Mouse (Mus musculus): ENCODE data around the gene Mrm2. TPM values are rescaled to one million over a fixed set of nuclear protein-coding genes. Genes with fewer than 3 reads are reported as not detected.

The Mrm2 gene
- polyA plus RNA-seq, 1 experiment from 2014 or later = 22.3 TPM

- WGBS = 69% methylated on average over 4 of the region's 4 CpGs
- Histone ChIP-seq H3K36me3 (ENCODE audit: control insufficient read depth, insufficient read depth, low read length) (no peaks in the 10 kb centered on the region), H3K9me3 (ENCODE audit: control insufficient read depth, low read length) (no peaks in the 10 kb centered on the region), H3K27ac (ENCODE audit: low read depth, low read length) (no peak overlapping the region), H3K4me1 (ENCODE audit: control insufficient read depth, insufficient read depth, low read length) (peaks cover 7% of the 10 kb centered on the region; the same call in 1 of the 2 replicates), H3K27me3 (ENCODE audit: control insufficient read depth, insufficient read depth, low read length) (no peaks in the 10 kb centered on the region), H3K4me2 (ENCODE audit: low read depth, low read length) (no peak overlapping the region), H3K9ac (replicated peaks; ENCODE audit: low read depth, low read length) (no peak overlapping the region), H3K4me3 (ENCODE audit: low read depth, low read length) (no peak overlapping the region)
- no peak for ATAC-seq (ENCODE audit: low read depth)
Measured at GRCm38 (mm10) chr5:140332519-140332918, 821 bp upstream of the Mrm2 start.

- Histone ChIP-seq H3K27ac (ENCODE audit: low read depth, low read length) (no peak overlapping the region), H3K4me2 (ENCODE audit: low read depth, low read length) (no peak overlapping the region), H3K36me3 (ENCODE audit: control insufficient read depth, insufficient read depth, low read length) (no peaks in the 10 kb centered on the region), H3K9me3 (ENCODE audit: control insufficient read depth, low read length) (no peaks in the 10 kb centered on the region), H3K4me1 (ENCODE audit: control insufficient read depth, insufficient read depth, low read length) (peaks cover 7% of the 10 kb centered on the region), H3K27me3 (ENCODE audit: control insufficient read depth, insufficient read depth, low read length) (no peaks in the 10 kb centered on the region), H3K9ac (replicated peaks; ENCODE audit: low read depth, low read length) (no peak overlapping the region), H3K4me3 (ENCODE audit: low read depth, low read length) (no peak overlapping the region)
- ATAC-seq (ENCODE audit: low read depth) = no peak
- WGBS = 95% methylated on average over 5 of the region's 5 CpGs
Measured at GRCm38 (mm10) chr5:140324058-140324457, 7.6 kb downstream of the Mrm2 start.

- H3K9me3 ChIP-seq (ENCODE audit: control insufficient read depth, low read length) = no peaks in the 10 kb centered on the region
- peak overlapping the region; percentile 93 for H3K4me3 ChIP-seq (ENCODE audit: low read depth, low read length)
- peak overlapping the region; percentile 97 for H3K9ac ChIP-seq (replicated peaks; ENCODE audit: low read depth, low read length)
- peak overlapping the region; percentile 70 for H3K27ac ChIP-seq (ENCODE audit: low read depth, low read length)
- H3K27me3 ChIP-seq (ENCODE audit: control insufficient read depth, insufficient read depth, low read length) = no peaks in the 10 kb centered on the region
- H3K36me3 ChIP-seq (ENCODE audit: control insufficient read depth, insufficient read depth, low read length) = no peaks in the 10 kb centered on the region
- H3K4me2 ChIP-seq (ENCODE audit: low read depth, low read length) = peak overlapping the region; percentile 68
- 1% methylated on average over 17 of the region's 17 CpGs for WGBS
- no peak; the same call in 1 of the 2 replicates for ATAC-seq (ENCODE audit: low read depth)
- peaks cover 7% of the 10 kb centered on the region for H3K4me1 ChIP-seq (ENCODE audit: control insufficient read depth, insufficient read depth, low read length)
Measured at GRCm38 (mm10) chr5:140321756-140322575, 9.7 kb downstream of the Mrm2 start.

- peak; percentile 93 for ATAC-seq (ENCODE audit: low read depth)
- peak within 1 kb of the TSS; percentile 68 for H3K4me2 ChIP-seq (ENCODE audit: low read depth, low read length)
- peak within 1 kb of the TSS; percentile 97 for H3K9ac ChIP-seq (replicated peaks; ENCODE audit: low read depth, low read length)
- H3K4me1 ChIP-seq (ENCODE audit: control insufficient read depth, insufficient read depth, low read length) = peaks cover 7% of the 10 kb centered on the region
- peak within 1 kb of the TSS; percentile 93 for H3K4me3 ChIP-seq (ENCODE audit: low read depth, low read length)
- H3K27me3 ChIP-seq (ENCODE audit: control insufficient read depth, insufficient read depth, low read length) = no peaks in the 10 kb centered on the region
- H3K9me3 ChIP-seq (ENCODE audit: control insufficient read depth, low read length) = no peaks in the 10 kb centered on the region
- H3K36me3 ChIP-seq (ENCODE audit: control insufficient read depth, insufficient read depth, low read length) = no peaks in the 10 kb centered on the region
- WGBS = under 1% methylated on average over 59 of the region's 60 CpGs
- peak within 1 kb of the TSS; percentile 70 for H3K27ac ChIP-seq (ENCODE audit: low read depth, low read length)
Measured at GRCm38 (mm10) chr5:140321042-140321755, 10.5 kb downstream of the Mrm2 start, which contains the start of the genes Mad1l1 and Nudt1. TSS of gene Mad1l1 (minus strand) at chr5:140321552. TSS of gene Nudt1 (plus strand) at chr5:140321656.

- Histone ChIP-seq H3K4me1 (ENCODE audit: control insufficient read depth, insufficient read depth, low read length) (peaks cover 7% of the 10 kb centered on the region), H3K4me2 (ENCODE audit: low read depth, low read length) (no peak overlapping the region), H3K27ac (ENCODE audit: low read depth, low read length) (no peak overlapping the region), H3K36me3 (ENCODE audit: control insufficient read depth, insufficient read depth, low read length) (peaks cover 18% of the 10 kb centered on the region; the same call in 1 of the 2 replicates), H3K27me3 (ENCODE audit: control insufficient read depth, insufficient read depth, low read length) (no peaks in the 10 kb centered on the region), H3K9me3 (ENCODE audit: control insufficient read depth, low read length) (no peaks in the 10 kb centered on the region), H3K4me3 (ENCODE audit: low read depth, low read length) (no peak overlapping the region), H3K9ac (replicated peaks; ENCODE audit: low read depth, low read length) (no peak overlapping the region)
- 87% methylated on average over 3 of the region's 3 CpGs for WGBS
- ATAC-seq (ENCODE audit: low read depth) = no peak
Measured at GRCm38 (mm10) chr5:140316716-140317115, 15.0 kb downstream of the Mrm2 start.

- Histone ChIP-seq H3K9ac (replicated peaks; ENCODE audit: low read depth, low read length) (no peak overlapping the region), H3K4me2 (ENCODE audit: low read depth, low read length) (no peak overlapping the region), H3K27me3 (ENCODE audit: control insufficient read depth, insufficient read depth, low read length) (no peaks in the 10 kb centered on the region), H3K9me3 (ENCODE audit: control insufficient read depth, low read length) (no peaks in the 10 kb centered on the region), H3K36me3 (ENCODE audit: control insufficient read depth, insufficient read depth, low read length) (peaks cover 35% of the 10 kb centered on the region), H3K4me3 (ENCODE audit: low read depth, low read length) (no peak overlapping the region), H3K27ac (ENCODE audit: low read depth, low read length) (no peak overlapping the region), H3K4me1 (ENCODE audit: control insufficient read depth, insufficient read depth, low read length) (no peaks in the 10 kb centered on the region)
- 88% methylated on average over 14 of the region's 14 CpGs for WGBS
- ATAC-seq (ENCODE audit: low read depth) = no peak
Measured at GRCm38 (mm10) chr5:140307602-140308001, 24.1 kb downstream of the Mrm2 start.

GRCm38 (mm10) chr5:140306016-140306415, 25.7 kb downstream of the Mrm2 start:
- Histone ChIP-seq H3K4me3 (ENCODE audit: low read depth, low read length) (no peak overlapping the region), H3K9ac (replicated peaks; ENCODE audit: low read depth, low read length) (no peak overlapping the region), H3K4me1 (ENCODE audit: control insufficient read depth, insufficient read depth, low read length) (no peaks in the 10 kb centered on the region), H3K9me3 (ENCODE audit: control insufficient read depth, low read length) (no peaks in the 10 kb centered on the region), H3K27ac (ENCODE audit: low read depth, low read length) (no peak overlapping the region), H3K27me3 (ENCODE audit: control insufficient read depth, insufficient read depth, low read length) (no peaks in the 10 kb centered on the region), H3K4me2 (ENCODE audit: low read depth, low read length) (no peak overlapping the region), H3K36me3 (ENCODE audit: control insufficient read depth, insufficient read depth, low read length) (peaks cover 36% of the 10 kb centered on the region)
- no peak for ATAC-seq (ENCODE audit: low read depth)
- WGBS = 76% methylated on average over 8 of the region's 8 CpGs

- no peak overlapping the region for H3K9ac ChIP-seq (replicated peaks; ENCODE audit: low read depth, low read length)
- ATAC-seq (ENCODE audit: low read depth) = no peak
- H3K9me3 ChIP-seq (ENCODE audit: control insufficient read depth, low read length) = no peaks in the 10 kb centered on the region
- H3K27ac ChIP-seq (ENCODE audit: low read depth, low read length) = no peak overlapping the region
- WGBS = 89% methylated on average over 4 of the region's 4 CpGs
- H3K4me1 ChIP-seq (ENCODE audit: control insufficient read depth, insufficient read depth, low read length) = no peaks in the 10 kb centered on the region
- no peaks in the 10 kb centered on the region for H3K27me3 ChIP-seq (ENCODE audit: control insufficient read depth, insufficient read depth, low read length)
- H3K4me2 ChIP-seq (ENCODE audit: low read depth, low read length) = no peak overlapping the region
- no peak overlapping the region for H3K4me3 ChIP-seq (ENCODE audit: low read depth, low read length)
- peaks cover 33% of the 10 kb centered on the region for H3K36me3 ChIP-seq (ENCODE audit: control insufficient read depth, insufficient read depth, low read length)
Measured at GRCm38 (mm10) chr5:140298291-140298690, 33.4 kb downstream of the Mrm2 start.

- Histone ChIP-seq H3K36me3 (ENCODE audit: control insufficient read depth, insufficient read depth, low read length) (peaks cover 11% of the 10 kb centered on the region; the same call in 1 of the 2 replicates), H3K4me1 (ENCODE audit: control insufficient read depth, insufficient read depth, low read length) (no peaks in the 10 kb centered on the region), H3K27ac (ENCODE audit: low read depth, low read length) (no peak overlapping the region), H3K4me3 (ENCODE audit: low read depth, low read length) (no peak overlapping the region), H3K9ac (replicated peaks; ENCODE audit: low read depth, low read length) (no peak overlapping the region), H3K27me3 (ENCODE audit: control insufficient read depth, insufficient read depth, low read length) (no peaks in the 10 kb centered on the region), H3K9me3 (ENCODE audit: control insufficient read depth, low read length) (no peaks in the 10 kb centered on the region), H3K4me2 (ENCODE audit: low read depth, low read length) (no peak overlapping the region)
- WGBS = 80% methylated on average over 1 of the region's 1 CpGs
- ATAC-seq (ENCODE audit: low read depth) = peak; percentile 61; the same call in 1 of the 2 replicates
Measured at GRCm38 (mm10) chr5:140292152-140292551, 39.5 kb downstream of the Mrm2 start.

All from neural tube, embryonic 14.5 days (tissue).